Mouse (Mus musculus) left cerebral cortex, postnatal 4 days (tissue): ENCODE data around the gene Prom1. TPM values are rescaled to one million over a fixed set of nuclear protein-coding genes. Genes with fewer than 3 reads are reported as not detected.

ENCODE experiments used
- DNase-seq: peaks from one replicate; pipeline ENCODE4 v3.0.0-alpha.2; 2022
- intact Hi-C: fragments of 180-260 bp; cut with DNase I; formaldehyde crosslinking; loops from one replicate; pipeline ENCODE4 v1.15.1; 2025
- total RNA-seq, 2 experiments: library from RNA; stranded (reverse); gene quantifications; 2 replicates each; pipeline ENCODE4 v1.2.3; 2021

Gene Prom1
- total RNA-seq, 2 experiments from 2014 or later, result 9.0 to 10.6 TPM

DNA sequence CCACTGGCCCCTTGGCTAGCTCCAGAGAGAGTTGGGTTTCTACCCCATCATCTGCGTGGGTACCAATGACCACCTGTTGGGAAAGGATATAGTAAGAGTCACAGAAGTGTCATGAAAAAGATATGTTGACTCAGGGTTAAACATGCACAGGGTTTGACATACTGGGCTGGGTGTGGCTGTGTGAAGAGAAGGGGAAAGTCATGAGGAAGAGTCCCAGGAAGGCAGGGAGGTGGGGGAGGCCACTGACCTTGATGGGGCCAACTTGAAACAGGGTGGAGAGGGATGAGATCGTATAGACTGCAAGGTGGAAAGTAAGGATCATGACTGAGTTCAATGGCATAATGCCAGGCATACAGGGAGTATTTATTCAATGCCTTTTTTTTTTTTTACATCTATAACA is 121.4 kb downstream of the Prom1 start:
- intact Hi-C loops, result no loop called here
- DNase-seq, result no peak

DNA sequence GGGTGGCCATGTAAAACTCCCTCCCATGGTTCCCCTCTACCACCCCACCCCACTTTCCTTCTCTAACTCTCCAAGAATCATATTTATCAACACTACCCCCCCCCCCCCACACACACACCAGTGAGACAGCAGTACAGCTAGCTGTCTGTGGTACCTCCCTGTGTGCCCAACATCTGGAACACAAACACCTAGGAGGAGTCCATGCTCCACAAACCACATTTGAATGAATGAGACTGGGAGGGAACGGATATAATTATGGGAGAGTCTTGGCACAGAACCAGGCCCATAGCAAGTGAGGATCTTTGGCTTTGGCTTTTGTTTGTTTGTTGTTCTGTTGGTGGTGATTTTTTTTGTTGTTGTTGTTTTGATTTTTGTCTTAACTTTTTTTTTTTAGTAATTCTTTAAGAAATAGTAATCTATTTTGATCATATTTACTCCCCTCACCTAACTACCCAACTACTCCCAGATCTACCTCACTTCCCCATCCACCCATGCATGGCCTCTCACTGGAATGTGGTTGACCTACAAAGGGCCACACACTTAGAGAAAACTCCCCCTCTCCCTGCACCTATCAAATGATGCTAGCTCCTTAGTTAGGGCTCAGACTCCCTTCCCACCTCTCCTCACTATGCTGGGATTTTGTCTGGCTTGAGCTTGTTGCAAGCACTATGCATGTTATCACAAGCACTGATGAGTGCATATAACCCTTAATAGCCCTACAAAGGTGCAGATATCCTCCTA is 124.8 kb downstream of the Prom1 start:
- DNase-seq, result no peak
- intact Hi-C loops, result no loop called here

DNA sequence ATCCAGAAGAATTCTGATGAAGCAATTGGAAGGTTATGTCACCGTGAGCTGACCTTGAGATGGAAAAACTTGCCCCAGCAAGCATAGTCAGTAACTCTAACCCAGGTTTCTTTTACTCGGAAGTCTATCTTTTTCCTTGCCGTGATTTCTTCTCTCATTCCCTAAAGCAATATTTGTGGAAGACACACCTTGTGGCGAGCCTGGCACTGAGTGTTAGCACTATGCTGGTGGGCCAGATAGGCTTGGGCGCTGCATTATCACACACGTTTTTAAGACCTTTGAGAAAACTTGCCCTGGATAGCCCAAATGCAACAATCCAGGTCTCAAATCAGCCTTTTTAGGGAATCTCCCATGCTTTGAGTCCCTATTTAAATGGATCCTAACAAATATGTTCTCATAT is 127.7 kb downstream of the Prom1 start:
- DNase-seq, result no peak
- intact Hi-C loops, result no loop called here

DNA sequence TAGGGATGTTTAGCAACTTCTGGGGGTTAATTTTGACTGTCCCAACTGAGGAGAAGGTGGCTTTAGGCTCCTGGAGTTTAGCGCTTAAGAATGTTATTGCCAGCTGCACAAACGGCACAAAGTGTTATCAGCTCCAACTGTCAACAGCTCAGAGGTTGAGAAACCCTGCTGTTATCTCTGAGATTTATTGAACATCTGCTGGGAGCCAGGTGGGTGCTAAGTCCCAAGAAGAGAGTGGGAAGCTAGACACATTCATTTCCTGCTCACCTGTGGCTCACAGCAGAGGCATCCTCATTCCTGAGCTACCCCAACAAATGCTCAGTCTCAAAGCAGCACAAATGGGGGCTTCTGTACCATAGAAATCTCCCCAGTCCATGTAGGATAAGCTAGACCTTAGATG is 130.7 kb downstream of the Prom1 start:
- intact Hi-C loops, result no loop called here
- no peak for DNase-seq

DNA sequence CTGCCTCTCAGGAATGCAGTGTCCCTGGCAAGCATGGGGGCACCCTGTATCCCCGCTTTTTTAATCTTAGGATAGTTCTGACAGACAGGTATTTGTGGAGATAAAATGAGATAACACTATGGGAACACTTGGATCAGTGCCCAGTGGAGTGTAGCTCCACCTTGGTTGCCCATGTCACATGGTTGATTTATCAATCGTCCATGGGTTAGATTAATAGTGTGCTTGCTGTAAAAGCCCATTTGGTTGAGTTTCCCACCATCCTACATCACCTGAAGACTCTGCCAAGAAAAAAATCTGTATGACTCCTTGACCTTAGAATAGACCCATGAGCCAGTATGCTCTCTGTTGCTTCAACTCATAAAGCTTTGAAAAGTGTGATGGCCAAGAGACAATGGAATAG is 131.3 kb downstream of the Prom1 start:
- DNase-seq, result no peak
- intact Hi-C loops, result no loop called here

DNA sequence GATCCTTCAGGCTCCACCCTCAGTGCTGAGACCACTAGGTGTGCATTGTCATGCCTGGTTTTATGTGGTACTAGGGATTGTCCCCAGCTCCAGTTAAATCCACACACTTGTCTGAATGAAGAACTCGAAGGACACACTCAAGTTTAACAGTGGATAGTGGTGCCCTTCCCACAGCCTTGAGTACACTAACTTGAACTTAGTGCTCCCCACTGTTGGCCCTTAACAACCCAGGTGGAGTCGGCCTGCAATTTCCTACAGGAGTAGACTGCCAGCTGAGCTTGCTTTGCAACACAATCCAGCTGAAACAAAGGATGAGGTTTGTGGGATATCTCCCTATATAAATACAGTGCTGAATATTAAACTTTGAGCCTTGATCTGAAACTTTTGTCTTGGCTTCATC is 133.2 kb downstream of the Prom1 start:
- intact Hi-C loops, result no loop called here
- no peak for DNase-seq

DNA sequence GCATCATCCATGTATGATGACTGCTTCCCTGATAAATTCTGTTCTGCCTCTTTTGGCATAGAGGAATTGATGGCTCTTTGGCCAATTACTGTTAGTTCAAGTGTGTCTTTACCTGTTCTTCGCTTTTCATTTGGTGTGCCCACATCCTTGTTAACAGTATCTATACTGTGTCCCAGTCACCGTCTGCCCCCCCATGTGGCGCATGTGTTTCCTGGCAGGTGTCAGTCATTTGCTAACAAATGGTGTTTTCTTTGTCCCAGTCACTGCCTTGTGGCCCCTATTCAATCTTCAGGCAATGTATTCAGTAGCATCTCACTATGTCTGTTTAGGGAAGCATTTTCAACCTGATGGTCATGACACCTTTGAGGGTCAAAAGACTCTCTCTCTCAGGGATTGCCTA is 140.8 kb downstream of the Prom1 start:
- no peak for DNase-seq
- intact Hi-C loops, result no loop called here

DNA sequence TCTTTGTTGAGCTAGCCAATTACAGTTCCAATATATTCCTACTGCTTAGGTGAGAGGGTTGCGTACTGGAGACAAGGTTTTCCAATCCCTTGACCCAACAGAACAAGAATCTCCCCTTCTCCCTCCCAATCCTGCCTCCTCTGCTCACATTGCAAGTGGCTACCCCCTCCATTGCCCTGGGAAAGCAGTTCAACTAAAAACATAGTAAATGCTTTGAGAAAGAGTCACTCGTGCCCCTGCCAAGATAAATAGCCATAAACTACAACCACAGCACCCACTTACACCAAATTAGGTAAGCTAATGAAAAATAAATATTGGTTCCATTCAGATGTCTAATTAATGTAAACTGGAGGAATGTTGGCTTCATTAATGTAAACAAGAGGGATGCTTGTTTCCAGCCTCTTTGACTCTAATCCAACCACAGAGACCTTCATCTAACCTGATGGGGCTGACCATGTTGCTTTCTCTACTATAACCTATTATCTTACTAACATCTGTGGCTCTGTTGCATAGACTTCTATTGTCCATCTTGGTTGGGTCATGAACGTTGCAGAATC is 141.9 kb downstream of the Prom1 start:
- intact Hi-C loops, result no loop called here
- DNase-seq, result no peak

DNA sequence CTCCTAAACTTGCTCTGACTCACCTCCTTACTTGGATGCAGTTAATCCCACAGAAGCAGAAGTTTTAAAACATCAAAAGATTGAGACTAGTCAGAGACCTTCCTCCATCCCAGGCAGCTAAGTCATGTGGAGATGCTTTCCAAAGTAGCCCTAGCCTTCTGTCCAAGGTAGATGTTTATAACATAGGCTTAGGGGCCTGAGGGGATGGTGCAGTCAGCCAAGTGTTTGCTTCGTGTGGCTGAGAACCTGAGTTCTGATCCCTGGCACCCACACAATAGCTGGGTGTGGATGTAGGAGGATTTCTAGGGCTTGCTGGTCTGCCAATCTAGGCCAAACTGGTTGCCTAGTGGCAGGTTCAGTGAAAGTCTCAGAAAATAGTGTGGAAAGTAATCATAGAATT is 148.6 kb downstream of the Prom1 start:
- intact Hi-C loops, result no loop called here
- DNase-seq, result no peak

DNA sequence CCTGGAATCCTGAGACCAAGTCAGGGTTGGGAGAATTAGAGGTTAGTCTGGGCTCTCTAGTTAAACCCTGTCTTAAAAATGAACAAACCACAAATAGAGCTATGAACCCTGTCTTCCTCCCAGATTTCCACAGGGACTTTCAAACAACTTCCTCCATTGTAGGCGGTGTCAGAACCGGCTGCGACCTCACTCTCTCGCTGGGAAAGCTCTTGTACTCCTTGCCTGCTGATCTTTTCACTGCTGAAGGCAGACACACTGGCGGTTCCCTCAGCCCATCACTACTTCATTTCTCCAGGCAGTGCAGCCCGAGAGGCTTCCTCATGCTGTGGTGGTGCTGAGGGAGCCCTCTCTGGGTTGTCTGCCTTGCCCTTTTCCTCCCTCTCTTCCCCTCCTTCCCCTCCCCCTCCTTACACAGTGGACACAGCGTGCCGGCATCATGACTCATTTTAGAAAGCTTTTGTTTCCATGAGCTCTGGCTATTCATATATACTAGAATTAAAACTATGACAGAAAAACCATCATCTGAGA is 153.0 kb downstream of the Prom1 start:
- no peak for DNase-seq
- intact Hi-C loops, result no loop called here

DNA sequence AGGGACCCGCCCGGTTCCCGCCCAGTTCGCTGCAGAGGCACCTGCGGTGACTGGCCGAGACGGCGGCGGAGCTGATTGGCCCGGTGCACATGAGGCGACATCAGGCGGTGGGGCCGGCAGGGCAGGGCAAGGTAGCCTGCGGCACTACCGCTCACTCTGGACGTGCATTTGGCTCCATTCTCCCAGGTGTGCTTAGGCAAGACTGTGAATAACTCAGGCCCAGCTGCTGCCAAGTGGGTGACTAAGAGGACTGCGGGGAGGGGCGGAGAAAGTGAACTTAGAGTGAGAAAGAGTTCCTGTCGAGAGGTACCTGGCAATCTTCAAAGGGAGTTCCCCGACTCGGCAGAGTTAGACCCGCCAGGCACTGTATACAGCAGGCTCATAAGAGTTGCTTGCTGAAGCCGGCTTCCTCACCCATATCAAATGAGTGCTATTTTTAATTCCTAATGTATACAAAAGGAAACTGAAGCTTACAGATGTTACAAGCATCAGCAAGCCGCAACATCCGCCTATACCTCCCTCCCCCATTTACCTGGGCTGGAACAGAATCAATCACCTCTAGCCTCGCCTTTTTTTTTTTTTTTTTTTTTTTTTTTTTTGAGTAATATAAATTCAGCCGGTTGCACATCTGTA is 153.6 kb downstream of the Prom1 start:
- intact Hi-C loops, result no loop called here
- DNase-seq, result peak; percentile 3

DNA sequence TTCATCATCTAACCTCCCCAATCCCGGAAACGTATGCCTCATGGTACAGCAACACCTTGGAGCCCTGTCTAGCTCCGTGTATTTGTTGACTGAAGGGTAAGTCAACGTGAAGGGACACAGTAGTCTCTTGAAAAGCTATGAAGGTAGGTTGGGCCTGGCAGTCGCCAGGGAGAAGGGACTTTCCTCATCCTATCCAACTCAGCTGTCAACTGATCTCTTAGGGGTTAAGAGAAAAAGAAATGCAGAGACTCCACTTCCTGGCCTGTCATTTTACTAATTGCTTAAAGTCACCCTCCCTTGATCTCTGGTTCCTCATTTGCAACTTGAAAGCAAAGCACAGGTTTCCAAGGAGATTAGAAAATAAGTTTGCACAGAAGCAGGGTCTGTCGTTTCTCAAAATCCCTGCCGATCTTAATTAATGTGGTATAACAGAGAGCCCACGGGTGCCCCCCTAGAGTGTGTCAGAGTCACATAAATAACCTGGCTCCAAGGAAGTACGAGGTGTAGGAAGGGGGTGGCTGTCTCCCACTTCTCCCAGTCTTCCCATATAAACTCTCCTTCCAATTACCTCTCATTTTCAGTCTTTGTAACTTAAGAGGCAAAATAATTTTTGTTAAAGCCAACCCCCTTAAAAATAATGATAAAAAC is 154.4 kb downstream of the Prom1 start:
- DNase-seq, result no peak
- intact Hi-C loops, result no loop called here

Other genes with a start within 250 kb of the Prom1 start
- gene Cd38, start 233.5 kb downstream of the Prom1 start, total RNA-seq, result 1 to 10 TPM; 1.5 to 1.6 TPM
- 10 to 100 TPM; 13.9 to 14.0 TPM for gene Gm7879, start 188.9 kb downstream of the Prom1 start, total RNA-seq
- 1 to 10 TPM; 3.8 to 4.3 TPM for gene Fgfbp1, start 120.3 kb downstream of the Prom1 start, total RNA-seq
- gene Tapt1, start 124.6 kb upstream of the Prom1 start, total RNA-seq, result 10 to 100 TPM; 44.4 to 46.7 TPM